8 mouse cellular contexts compared by ENCODE assay signal in the genomic region with DNA sequence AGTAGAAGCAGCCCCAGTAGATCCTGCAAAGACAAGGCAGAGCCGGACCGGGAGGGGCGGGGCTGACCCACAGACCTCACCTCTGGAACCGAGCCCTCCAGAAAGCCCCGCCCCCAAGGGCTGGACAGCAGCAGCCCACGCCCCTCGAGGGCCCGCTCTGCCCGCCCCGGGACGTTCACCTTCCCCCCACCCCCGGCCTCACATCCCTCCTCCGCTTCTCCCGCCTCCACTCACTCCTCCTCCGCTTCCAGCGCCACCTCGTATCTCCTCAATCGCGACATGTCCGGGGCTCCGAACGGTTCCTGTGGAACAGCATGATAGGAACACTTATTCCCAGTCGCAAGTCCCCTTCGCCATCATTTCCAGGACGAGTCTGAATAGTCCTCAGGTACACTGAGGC. TPM values are rescaled to one million over a fixed set of nuclear protein-coding genes. Genes with fewer than 3 reads are reported as not detected.
A peak's percentile ranks its signal among the peaks of the same experiment; 100 is the strongest.
DNase-seq lines count a peak whose midpoint lies in the region; ATAC-seq and TF ChIP-seq lines count a peak whose summit lies in the region.
"Not testable (repeated sequence)": the region's sequence is repeated elsewhere in the genome, so short reads cannot be mapped to it uniquely, and the experiment has no call there.

No protein-coding gene starts in this region.

- H3K4me1 ChIP-seq in cortical plate, adult 2 months (ENCODE audit: control insufficient read depth, insufficient read depth, low read length); hindbrain, embryonic 14.5 days (replicated peaks; ENCODE audit: control insufficient read depth, insufficient read depth, low read length): not testable (repeated sequence)

- TF ChIP-seq POLR2A in cortical plate, adult 2 months (IDR thresholded peaks at IDR 0.05; ENCODE audit: extremely low read depth, insufficient read depth, low read length) = not testable (repeated sequence)

- H3K4me2 ChIP-seq in hindbrain, embryonic 14.5 days (replicated peaks) = peak overlapping the region; percentile 59

- ATAC-seq in hindbrain, embryonic 14.5 days (ENCODE audit: low FRiP score) = not testable (repeated sequence)

- H3K27me3 ChIP-seq in hindbrain, embryonic 14.5 days (ENCODE audit: control insufficient read depth, insufficient read depth, low read length) = not testable (repeated sequence)

- peak; percentile 90 to 97 for DNase-seq in adrenal gland, adult (ENCODE audit: inconsistent age in 2 of 2, low spot score in 1 of 2)
- DNase-seq in gastrocnemius, postnatal 25 days = peak; percentile 82
- DNase-seq in hindbrain, embryonic 14.5 days (ENCODE audit: low spot score) = peak; percentile 23
- peak; percentile 66 for DNase-seq in left cerebral cortex, postnatal 4 days
- DNase-seq in lung, postnatal 4 days = peak; percentile 82 to 88
- peak; percentile 41 for DNase-seq in retina, adult 2 months (ENCODE audit: low read depth, low spot score)
- DNase-seq in thymus, postnatal 36 days = peak; percentile 57 to 64

- peak overlapping the region; percentile 55 for H3K9ac ChIP-seq in hindbrain, embryonic 14.5 days

- not testable (repeated sequence) for TF ChIP-seq CTCF in cortical plate, adult 2 months (IDR thresholded peaks at IDR 0.05; ENCODE audit: extremely low read depth, insufficient read depth, low read length)

- intact Hi-C loops in left cerebral cortex, postnatal 4 days (cut with DNase I) = not testable (repeated sequence)

- H3K4me3 ChIP-seq in cortical plate, adult 2 months (ENCODE audit: insufficient read depth, low read length) = peak overlapping the region; percentile 71
- peak overlapping the region; percentile 41 for H3K4me3 ChIP-seq in hindbrain, embryonic 14.5 days (replicated peaks; ENCODE audit: low read length)

- WGBS in hindbrain, embryonic 14.5 days = 0% methylated on average over 17 of the region's 25 CpGs

- H3K36me3 ChIP-seq in hindbrain, embryonic 14.5 days (replicated peaks; ENCODE audit: control insufficient read depth, insufficient read depth) = not testable (repeated sequence)

- peak overlapping the region; percentile 92; the same call in 1 of the 2 replicates for H3K27ac ChIP-seq in cortical plate, adult 2 months (ENCODE audit: insufficient read depth, low read length)
- H3K27ac ChIP-seq in hindbrain, embryonic 14.5 days = not testable (repeated sequence)

- not testable (repeated sequence) for H3K9me3 ChIP-seq in hindbrain, embryonic 14.5 days (ENCODE audit: control insufficient read depth, low read length)

RNA-seq across cellular contexts. Expression of a gene that starts 0.5 kb away (rescaled TPM):
- 697 and 730 TPM in 2 replicates for polyA plus RNA-seq in cortical plate, adult 2 months (2012; rRNA removed)
- total RNA-seq in gastrocnemius, postnatal 25 days (2021) = 10 to 100 TPM; 19.6 to 24.2 TPM
- 238 and 269 TPM in 2 replicates for polyA plus RNA-seq in hindbrain, embryonic 14.5 days (2014; fragmentation: Nextera tagmentation; extraction: Ambion mirVana)
- 100 to 1,000 TPM; 256 to 262 TPM for total RNA-seq in left cerebral cortex, postnatal 4 days (2021)

RNA-seq across cellular contexts. Expression of a gene that starts 17.5 kb away (rescaled TPM):
- 80.7 and 83.9 TPM in 2 replicates for polyA plus RNA-seq in cortical plate, adult 2 months (2012; rRNA removed)
- total RNA-seq in gastrocnemius, postnatal 25 days (2021) = 10 to 100 TPM in 1 of 2 experiments, 1 to 10 TPM in 1; 8.4 to 11.9 TPM
- 77.5 and 84.5 TPM in 2 replicates for polyA plus RNA-seq in hindbrain, embryonic 14.5 days (2014; fragmentation: Nextera tagmentation; extraction: Ambion mirVana)
- 10 to 100 TPM; 45.7 to 49.7 TPM for total RNA-seq in left cerebral cortex, postnatal 4 days (2021)

RNA-seq across cellular contexts. Expression of a gene that starts 18.5 kb away (rescaled TPM):
- 269 and 276 TPM in 2 replicates for polyA plus RNA-seq in cortical plate, adult 2 months (2012; rRNA removed)
- 10 to 100 TPM; 33.6 to 36.1 TPM for total RNA-seq in gastrocnemius, postnatal 25 days (2021)
- polyA plus RNA-seq in hindbrain, embryonic 14.5 days (2014; fragmentation: Nextera tagmentation; extraction: Ambion mirVana) = 46.2 and 47.2 TPM in 2 replicates
- total RNA-seq in left cerebral cortex, postnatal 4 days (2021) = 10 to 100 TPM; 52.7 to 54.4 TPM

RNA-seq across cellular contexts. Expression of a gene that starts 42.6 kb away (rescaled TPM):
- polyA plus RNA-seq in cortical plate, adult 2 months (2012; rRNA removed) = 0.34 and 0.46 TPM in 2 replicates
- not detected for total RNA-seq in gastrocnemius, postnatal 25 days (2021)
- polyA plus RNA-seq in hindbrain, embryonic 14.5 days (2014; fragmentation: Nextera tagmentation; extraction: Ambion mirVana) = 1.0 and 1.5 TPM in 2 replicates
- total RNA-seq in left cerebral cortex, postnatal 4 days (2021) = under 1 TPM; 0.22 to 0.26 TPM

RNA-seq across cellular contexts. Expression of a gene that starts 50.5 kb away (rescaled TPM):
- 205 TPM in 2 replicates for polyA plus RNA-seq in cortical plate, adult 2 months (2012; rRNA removed)
- total RNA-seq in gastrocnemius, postnatal 25 days (2021) = 10 to 100 TPM; 38.5 to 40.6 TPM
- polyA plus RNA-seq in hindbrain, embryonic 14.5 days (2014; fragmentation: Nextera tagmentation; extraction: Ambion mirVana) = 271 and 274 TPM in 2 replicates
- 100 to 1,000 TPM; 161 to 166 TPM for total RNA-seq in left cerebral cortex, postnatal 4 days (2021)

Comparison
In these comparisons a context has a peak if more than half of its experiments do, and no peak if none do; other contexts are left out.
1. DNase-seq: peak in every context shown above with its lines; median percentile 94 in adrenal gland, adult; 85 in lung, postnatal 4 days; 82 in gastrocnemius, postnatal 25 days; 66 in left cerebral cortex, postnatal 4 days; 60 in thymus, postnatal 36 days; 41 in retina, adult 2 months; 23 in hindbrain, embryonic 14.5 days.
2. RNA of a gene that starts 0.5 kb away (total RNA-seq): 256 to 262 TPM in left cerebral cortex, postnatal 4 days; 19.6 to 24.2 TPM in gastrocnemius, postnatal 25 days; every median in the first group is over 10 times any median in the second.